Mouse (Mus musculus) frontal cortex, adult (tissue): ENCODE measurements around the gene Tmem189.
A peak's percentile ranks its signal among the peaks of the same experiment; 100 is the strongest.

Source experiments
- ATAC-seq: cut with Nextera tagmentation; 2 replicates; pipeline ENCODE4 v1.9.2; 2017; ENCODE audit warnings: mild to moderate bottlenecking, moderate library complexity, mixed read lengths; ENCODE audit not compliant: low TSS enrichment

Tmem189 gene

DNA sequence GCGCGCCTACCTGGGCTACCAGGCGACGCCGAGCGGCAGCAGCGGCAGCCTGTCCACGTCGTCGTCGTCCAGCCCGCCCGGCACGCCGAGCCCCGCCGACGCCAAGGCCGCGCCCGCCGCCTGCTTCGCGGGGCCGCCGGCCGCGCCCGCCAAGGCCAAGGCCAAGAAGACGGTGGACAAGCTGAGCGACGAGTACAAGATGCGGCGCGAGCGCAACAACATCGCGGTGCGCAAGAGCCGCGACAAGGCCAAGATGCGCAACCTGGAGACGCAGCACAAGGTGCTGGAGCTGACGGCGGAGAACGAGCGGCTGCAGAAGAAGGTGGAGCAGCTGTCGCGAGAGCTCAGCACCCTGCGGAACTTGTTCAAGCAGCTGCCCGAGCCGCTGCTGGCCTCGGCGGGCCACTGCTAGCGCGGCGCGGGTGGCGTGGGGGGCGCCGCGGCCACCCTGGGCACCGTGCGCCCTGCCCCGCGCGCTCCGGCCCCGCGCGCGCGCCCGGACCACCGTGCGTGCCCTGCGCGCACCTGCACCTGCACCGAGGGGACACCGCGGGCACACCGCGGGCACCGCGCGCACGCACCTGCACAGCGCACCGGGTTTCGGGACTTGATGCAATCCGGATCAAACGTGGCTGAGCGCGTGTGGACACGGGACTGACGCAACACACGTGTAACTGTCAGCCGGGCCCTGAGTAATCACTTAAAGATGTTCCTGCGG lies at the start of gene Tmem189:
Tmem189 (minus strand) TSS at position 322 of the 718 bp plus-strand sequence.
- peak; percentile 18 for ATAC-seq

DNA sequence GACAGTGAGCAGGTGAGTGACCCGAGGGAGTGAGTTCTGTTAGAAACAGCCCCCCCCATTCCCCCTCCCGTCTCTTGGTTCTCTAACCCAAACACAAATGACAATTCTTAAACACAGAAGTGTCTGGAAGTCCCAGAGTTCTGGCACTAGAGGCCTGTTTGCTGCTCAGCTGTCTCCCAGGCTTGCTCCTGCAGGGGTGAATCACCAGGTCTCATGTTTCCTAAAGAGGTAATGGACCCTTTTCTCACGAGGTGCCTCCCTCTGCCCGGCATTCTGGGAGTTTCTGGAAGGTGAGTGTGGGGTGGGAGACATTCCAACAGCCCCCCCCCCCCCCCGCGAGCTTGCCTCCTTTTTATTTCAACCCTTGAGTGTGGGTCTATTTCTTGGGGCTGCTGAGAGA lies 49.4 kb upstream of the Tmem189 start:
- ATAC-seq: no peak

DNA sequence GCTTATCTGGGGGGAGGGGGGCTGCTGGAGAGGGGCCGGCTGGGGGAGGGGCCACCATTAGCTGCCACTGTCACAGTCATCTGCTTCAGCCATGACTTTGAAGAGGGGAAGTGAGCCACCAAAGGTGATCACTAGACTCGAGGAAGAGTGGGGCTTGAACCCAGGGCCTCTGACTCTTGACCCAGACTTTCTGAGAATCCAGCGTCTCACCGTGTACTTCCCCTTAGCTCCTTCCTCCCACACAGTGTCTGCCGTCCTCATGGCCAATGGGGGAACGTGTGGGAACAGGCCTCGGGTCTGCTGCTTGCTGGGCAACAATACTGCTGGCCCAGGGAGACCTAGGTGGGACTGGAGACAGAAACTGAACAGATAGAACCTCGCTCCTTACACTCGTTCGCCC lies 45.2 kb upstream of the Tmem189 start:
- ATAC-seq: no peak

DNA sequence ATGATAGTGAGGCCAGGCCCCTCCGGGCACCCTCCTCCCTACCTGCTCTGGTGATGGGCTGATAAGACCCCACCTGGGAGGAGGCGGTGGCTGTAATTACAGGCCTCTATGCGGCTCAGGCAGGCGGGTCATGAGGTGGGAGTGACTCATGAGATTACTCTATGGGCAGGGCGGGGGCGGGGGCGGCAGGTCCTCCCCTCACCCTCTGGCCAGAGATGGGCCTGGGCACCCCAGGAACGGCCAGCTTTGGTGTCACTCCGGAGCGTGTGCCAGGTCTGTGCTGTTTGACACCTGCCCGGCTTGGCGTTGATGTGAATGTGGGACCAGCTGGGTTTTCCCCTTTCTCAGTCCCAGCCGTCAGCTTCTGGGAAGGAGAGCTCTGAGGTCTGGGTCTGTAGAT lies 41.5 kb upstream of the Tmem189 start:
- no peak for ATAC-seq

DNA sequence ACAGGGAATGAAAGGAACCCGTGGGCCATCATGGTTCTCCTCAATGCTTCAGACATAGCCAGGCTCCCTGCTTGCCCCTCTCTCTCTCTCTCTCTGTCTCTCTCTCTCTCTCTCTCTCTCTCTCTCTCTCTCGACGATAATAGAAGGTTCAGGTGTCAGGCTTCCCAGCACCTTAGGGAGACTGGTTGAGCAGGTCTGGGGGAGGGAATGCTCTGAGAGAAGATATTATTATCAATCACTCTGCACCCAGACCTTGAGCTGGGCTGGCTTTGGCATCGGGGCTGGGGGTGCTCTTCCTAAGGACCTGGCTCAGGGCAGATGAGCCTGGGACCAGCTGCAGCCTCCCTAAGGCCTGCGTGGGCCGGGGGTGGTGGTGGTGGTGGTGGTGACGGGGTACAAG lies 40.4 kb upstream of the Tmem189 start:
- no peak for ATAC-seq

DNA sequence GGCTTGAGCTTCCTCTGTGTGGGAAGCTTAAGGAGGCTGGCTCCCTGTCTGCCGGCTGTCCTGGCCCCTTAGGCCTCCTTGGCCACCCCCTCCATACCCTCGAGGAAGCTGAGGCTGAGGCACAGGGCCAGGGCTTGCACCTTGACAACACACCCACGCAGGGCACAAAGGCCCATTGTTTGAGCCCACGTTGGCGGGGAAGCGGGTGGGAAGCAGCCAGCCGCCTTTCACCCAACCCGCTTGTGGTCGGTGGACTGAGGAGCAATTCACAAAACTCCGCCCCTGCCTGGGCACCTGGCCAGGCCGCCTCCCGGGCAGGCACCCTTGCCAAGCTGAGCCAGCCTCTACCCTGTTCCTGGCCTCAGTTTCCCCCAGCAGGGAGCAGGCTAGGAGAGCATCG lies 37.5 kb upstream of the Tmem189 start:
- no peak for ATAC-seq

DNA sequence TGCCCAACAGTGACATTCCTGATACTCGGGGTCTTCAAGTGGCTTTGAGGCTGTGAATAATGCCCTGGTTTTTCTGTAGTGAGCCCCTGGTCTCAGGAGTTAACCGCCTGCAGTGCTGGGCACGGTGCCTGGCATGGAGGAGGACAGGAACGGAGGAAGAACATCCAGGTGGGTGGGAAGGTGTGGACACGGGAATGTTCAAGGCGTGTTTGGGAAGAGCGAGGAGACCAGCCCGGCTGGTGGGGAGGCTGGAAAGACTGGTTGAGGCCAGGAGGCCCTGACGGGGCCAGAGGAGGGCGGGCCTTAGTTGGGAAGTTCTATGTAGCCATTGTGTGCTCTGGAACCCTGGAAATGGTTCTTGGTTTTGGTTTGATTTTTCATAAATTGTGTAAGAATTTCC lies 36.3 kb upstream of the Tmem189 start:
- ATAC-seq: no peak

DNA sequence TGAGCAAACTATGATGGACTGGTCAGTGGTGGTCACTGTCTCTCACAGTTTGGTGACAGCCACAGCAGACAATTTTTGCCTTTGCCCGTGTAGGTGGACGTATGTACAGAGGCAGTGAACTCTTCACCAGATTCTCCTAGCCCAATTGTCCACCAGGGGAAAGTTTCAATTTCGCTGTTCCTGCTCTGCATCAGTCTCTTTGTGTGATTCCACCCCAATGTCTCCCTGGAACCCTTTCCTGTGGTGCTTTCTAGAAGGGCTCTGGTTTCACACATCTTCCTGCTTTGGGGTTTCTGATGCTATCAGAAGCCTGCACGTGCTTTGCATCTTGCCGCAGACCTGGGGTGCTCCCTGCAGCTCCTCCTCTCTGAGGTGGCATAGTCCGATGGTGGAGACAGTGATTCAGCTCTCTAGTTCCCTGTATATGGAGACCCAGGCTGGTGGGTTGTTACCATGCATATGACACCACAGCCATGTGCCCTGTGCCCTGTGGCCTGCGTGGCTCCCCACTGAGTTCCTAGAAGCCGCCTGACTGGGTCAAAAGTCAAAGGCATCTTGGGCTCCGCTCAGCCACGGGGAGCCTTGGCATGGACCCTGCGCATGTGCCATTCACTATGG lies 34.1 kb upstream of the Tmem189 start:
- no peak for ATAC-seq

DNA sequence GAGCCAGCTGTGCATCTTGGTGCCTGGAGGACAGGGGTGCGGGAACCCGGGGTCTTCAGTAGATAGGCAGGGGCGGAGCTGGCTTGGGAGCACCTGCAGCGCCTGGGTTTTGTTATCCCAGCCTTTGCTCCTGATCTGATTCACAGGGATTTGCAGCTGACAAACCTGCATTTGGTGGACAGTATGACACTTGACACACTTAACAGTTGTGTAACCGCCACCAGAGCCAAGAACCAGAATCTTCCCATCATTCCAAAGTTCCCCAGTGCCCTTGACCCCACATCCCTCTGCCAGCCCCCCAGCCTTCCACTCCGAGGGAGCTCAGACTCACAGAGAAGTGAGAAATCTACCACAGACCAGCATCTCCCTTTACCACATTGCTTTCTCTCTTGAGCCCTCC lies 32.9 kb upstream of the Tmem189 start:
- ATAC-seq: no peak

DNA sequence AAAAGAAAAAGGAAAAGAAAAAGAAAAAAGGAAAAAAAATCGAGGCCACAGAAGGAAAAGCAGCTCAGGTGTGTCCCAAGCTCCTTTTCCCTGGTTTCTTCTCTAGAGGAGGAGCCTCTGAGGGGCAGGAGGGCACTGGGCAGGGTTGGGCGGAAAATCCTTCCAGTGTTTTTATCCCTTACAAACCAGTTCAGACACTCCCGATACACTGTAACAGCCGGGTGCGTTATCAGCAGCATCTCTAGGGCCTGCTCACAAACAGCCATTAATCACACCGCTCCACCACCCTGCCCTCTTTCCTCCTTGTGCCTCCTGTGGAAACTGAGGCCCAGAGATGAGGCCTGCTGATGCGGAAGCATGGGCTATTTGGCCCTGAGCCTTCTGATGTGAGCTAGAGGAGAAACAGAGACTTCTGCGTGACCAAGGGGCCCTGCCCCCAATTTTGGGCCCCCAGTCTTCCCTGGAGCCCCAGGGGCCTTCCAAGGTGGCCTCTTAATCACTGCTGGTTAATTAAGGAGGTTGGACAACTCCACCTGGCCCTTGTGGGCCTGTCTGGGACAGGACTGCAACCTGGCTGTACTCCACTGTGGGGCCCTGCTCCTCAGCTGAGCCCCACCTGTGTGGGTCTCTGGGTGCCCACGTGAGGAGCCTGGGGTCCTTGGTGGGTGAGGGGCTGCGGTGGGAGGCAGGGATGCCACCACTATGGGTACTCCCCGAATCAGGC lies 31.7 kb upstream of the Tmem189 start:
- ATAC-seq: no peak

DNA sequence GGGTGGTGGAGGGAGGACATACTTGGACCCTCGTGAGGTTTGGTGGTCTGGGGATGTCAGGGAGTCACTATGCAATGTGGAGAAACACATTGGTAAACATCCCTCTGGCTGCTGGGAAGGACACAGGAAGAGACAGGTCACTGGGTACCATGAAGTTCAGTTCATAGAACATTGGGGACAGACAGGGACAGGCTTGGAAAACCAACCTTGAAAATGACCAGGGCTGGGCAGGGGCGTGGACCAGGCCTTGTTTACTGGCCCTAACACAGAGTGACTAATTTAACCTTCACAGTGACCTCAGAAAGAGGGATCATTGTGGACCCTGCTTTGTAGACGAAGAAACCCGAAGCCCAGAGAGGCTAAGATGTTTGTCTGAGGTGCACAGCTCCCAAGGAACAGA lies 29.9 kb upstream of the Tmem189 start:
- ATAC-seq: no peak

DNA sequence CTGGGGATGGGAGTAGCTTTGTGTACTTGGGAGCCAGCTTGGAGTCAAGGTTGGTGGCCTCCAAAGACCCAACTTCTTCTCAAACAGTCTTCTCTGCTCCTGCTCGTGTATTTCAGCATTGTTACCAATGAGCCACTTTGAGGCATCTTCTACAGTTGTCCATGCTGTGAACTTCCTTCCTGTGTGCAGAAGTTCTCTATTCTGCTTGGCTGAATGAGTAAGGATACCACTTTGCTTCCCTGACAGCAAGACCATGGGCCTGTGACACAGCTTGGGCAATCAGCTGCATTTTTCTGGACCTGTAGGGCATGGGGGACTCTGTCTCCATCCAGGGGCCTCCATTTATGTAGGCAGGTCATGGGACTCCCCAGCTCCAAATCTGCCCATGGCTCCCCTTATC lies 27.6 kb upstream of the Tmem189 start:
- ATAC-seq: no peak

DNA sequence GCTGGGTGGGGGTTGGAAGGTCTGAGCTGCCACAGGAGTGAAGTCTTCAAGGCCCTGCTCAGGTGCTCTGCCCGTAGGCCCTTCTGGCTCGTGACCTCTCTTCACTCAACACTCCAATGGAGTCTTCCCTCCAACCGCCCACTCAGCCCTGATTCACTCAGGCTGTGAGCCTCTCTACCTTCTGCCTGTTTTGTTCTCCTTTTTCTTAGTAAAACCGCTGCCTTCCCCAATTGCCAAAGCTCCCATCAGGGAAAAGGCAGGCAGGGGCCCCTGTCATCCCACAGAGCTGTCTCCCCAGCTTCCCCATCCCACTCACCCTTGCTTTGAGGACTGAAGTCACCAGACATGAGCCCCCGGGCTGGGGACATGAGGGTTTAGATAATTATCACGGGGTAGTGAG lies 25.4 kb upstream of the Tmem189 start:
- ATAC-seq: peak; percentile 55; the same call in 1 of the 2 replicates

DNA sequence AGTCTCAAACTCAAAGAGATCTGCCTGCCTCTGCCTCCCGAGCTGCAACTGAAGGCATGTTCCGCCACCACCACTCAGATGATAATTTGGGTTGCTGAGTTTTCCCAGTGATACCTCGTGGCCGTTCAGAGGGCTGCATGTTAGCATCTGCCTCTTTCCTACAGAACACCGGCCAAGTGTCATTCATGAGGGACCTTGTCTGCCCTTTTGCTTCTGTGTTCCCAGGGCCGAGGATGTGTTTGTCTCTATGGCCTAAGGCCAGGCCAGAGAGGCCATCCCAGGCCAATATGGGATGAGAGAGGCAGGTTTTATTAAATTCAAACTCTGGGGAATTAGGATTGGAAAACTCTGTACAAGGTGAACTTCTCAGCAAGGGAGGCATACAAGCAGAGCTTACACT lies 24.7 kb upstream of the Tmem189 start:
- no peak for ATAC-seq

DNA sequence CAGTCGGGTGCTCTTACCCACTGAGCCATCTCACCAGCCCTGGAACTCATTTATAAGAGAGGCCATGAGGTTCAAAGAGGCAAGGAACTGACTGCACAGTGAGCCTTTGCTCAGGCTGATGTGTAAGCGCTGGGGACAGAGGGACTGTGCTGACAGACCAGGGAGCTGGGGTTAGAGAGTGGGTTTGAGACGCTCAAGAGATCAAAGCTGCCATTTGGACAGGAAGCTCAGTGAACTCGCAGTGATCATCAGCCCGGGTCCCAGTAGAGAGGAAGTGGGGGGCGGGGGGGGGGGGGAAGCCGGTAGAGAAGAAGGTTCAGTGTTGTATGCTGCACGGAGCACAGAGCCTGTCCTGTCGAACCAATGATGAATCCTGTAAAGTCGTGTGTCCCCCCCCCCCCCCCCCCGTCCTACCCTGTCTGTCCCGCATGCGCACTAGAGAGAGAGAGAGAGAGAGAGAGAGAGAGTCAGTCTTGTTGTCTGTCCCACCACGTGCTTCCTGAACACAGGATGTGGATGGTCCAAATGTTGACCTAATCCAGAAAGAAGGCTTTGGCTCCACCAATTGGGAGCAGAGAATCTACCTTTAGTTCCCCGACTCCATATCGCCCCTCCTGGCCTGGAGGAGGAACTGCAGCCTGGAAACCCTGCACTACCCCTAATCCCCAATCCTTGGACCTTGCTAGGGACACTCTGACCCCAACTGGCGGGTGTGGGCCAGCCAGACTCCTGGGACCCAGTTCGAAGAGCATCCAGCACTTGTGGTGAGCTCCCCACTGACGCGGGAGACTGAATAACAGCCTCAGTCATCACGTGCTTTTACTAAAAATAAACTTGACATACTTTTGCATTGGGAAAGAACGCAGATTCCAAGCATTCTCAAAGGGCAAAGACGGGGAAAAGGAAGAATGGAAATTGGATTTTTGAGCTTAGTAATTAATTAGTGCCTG lies 23.5 kb upstream of the Tmem189 start:
- no peak for ATAC-seq

DNA sequence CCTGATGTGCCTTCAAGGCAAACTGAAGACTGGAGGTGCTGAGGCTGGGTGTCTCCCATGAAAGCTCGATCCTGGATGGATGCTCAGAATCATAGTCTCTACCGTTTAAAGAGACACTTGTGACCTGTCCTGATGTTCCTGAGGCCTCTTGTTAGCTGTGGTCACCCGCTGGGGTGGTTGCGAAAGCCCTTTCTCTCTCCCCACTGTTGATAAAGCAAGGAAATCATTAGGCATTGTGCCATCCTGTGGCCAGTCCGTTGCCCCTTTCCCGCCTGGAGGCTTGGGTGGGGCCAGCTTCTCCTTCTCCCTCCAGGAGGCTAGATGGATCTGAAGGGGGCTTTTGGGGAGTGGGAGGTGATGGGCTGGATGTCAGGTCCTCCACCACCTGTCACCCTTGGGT lies 21.0 kb upstream of the Tmem189 start:
- no peak for ATAC-seq

DNA sequence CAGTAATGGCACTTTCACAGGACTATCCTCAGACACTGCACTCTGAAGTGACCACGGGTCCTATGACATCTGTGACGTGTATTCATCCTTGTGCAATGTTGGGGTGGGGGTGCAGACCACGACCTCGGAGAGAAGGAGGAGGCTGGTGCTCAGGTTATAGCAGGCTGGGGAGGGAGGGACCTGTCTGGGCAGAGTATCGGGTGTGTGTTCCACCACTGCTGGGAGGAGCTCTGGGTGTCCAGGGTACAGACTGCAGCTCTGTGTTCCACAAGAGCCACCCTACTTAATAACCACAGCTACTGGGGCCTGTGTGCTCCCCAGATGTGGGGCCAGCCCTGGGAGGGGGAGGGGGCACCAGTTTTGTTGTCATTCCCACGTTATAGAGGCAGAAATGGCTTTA lies 20.3 kb upstream of the Tmem189 start:
- no peak for ATAC-seq

DNA sequence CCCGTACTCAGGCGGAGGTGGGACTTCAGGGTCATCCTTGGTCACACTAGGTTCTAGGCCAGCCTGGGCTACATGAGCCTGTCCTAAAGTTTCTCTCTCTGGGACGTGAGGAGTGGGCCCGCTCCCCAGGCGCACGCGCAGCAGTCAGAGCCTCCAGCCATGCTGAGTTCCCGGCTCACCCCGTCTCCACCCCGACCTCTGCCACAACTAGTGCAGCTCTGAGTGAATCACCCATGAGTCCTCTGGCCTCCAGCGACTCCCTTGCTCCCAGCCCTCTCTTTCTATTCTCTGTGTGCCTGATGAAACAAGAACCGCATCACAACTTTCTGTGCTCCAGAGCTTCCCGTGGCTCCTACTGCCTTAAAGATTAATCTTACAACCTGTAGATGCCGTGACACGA lies 18.8 kb upstream of the Tmem189 start:
- no peak for ATAC-seq

DNA sequence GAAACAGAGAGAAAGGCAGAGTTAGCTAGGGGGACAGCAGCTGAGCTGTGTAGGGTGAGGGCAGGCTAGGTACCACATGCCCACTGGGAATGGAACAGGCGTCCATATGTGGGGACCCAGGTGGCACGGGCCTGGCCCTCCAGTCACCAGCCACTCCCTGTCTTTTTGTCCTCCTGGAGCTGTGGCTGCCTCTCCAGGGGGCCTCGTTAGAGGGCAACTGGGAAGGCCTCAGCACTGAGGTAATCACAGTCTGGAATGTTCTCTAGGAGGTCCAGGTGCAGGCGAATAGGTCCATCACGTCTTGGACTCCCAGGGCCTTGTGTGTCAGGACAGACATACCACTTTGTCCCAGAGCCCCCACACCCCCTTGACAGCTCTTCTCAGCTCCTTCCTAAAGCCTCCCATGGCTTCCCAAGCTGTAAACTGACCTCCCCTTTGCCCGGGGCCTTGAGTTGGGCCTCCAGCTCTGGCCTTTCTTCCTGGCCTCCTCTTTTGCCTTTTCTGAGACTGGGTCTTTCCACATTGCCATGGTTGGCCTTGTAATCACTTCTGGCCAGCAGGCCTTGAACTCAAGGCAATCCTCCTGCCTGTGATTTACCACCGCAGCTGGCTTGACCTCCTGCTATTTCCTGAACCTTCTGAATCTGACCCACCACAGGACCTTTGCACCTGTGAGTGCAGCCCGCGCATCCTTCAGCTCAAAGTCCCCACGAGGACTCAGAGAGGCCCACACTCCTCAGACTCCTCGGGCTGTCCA lies 16.7 kb upstream of the Tmem189 start:
- ATAC-seq: no peak

DNA sequence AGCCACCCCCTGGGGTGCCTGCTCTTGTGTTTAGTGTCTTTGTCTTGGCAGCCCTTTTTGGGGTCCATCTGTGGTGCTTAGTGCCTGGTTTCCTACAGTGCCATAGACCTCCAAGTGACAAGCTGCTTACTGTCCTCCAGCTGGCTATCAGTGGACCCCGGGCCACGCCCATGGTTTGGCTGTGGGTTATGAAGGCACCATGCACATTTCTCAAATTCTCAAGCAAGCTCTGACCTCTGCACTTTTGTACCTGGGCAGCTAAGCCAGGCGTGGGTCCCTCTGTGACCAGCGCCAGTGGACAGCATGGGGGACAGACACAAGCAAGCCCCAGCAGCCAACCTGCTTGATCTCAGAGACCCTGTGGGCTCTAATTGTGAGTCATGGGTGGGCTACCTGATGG lies 14.8 kb upstream of the Tmem189 start:
- ATAC-seq: no peak

DNA sequence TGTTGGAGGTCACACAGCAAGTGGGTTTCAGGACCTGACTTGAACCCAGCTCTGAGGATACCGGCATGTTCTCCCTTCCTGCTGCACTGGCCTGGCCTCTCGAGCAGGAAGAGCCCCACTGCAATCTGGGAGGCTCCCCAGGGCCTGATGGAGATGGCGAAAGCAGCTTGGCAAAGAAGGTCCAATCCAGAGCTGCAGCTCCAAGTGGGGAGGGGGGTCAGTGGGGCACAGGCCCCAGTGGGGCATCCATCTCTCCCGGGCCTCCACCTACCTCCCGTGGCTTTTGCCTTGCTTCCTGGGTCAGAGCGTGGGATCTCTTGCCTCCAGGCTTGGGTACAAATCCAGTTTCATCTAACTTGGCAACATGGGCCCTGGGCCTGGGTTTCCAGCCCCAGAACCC lies 12.5 kb upstream of the Tmem189 start:
- ATAC-seq: no peak
